Mouse (Mus musculus): ENCODE data around the gene Slc4a10.

DNA sequence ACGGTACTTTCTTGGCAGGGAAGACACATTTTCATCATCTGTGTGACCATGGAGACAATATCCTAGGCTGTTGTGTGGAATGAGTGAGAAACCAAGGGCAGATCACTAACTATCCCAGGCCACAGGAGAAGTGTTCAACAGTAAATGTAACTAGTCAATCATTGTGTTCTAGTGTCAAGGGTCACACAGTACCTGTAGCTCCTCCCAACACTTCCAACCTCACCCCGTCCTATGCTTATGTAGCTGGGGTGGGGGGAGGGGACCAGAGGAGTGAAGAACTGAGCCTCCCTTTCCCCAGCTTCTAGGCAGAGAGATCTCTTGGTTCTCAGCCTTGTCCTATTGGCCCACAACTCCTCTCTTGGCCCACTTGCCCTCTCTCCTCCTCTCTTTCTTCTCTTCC, 323.8 kb downstream of the Slc4a10 start:
- TF ChIP-seq CTCF (IDR thresholded peaks at IDR 0.05; ENCODE audit: low read depth) (no peak), EP300 (IDR thresholded peaks at IDR 0.05; ENCODE audit: low read depth) (no peak)
